In the genomic region with DNA sequence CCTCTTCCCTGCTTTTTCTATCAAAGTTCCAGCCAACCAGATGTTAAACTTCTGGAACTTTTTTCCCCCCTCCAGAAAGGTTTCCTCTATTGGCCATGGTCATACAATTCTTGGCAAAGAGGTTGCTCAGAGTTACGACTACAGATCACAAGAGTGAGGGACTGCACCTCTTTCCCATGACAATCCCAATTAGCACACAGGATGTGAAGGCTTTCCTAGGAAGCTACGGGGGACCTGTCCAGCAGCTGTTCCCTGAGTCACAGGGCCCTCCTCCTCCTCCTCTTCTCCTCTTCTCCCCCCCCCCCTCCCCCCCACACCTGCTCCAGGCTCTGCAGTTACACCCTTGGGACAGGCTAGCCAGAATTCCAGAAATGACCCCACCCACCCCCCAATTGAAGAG, we compare ENCODE assay signal across 8 mouse cellular contexts. TPM values are rescaled to one million over a fixed set of nuclear protein-coding genes. Genes with fewer than 3 reads are reported as not detected.
DNase-seq lines count a peak whose midpoint lies in the region; ATAC-seq lines count a peak whose summit lies in the region.
"Had no signal": no experiment of that assay in that cellular context is flagged by ENCODE, and none has a peak within 500 bp of the region (broad histone marks: within the 10 kb centered on the region; RNA-seq: fewer than 3 reads in every experiment).

No protein-coding gene starts in this region.

- peak overlapping the region; percentile 70; the same call in 1 of the 2 replicates for H3K4me2 ChIP-seq in liver, embryonic 13.5 days
- peak overlapping the region; percentile 84 for H3K4me2 ChIP-seq in embryonic facial prominence, embryonic 15.5 days (replicated peaks)
- peak overlapping the region; percentile 82 for H3K4me2 ChIP-seq in intestine, embryonic 15.5 days (replicated peaks)

- peaks cover 12% of the 10 kb centered on the region for H3K4me1 ChIP-seq in liver, embryonic 13.5 days (replicated peaks)
- peaks cover 13% of the 10 kb centered on the region for H3K4me1 ChIP-seq in embryonic facial prominence, embryonic 15.5 days
- H3K4me1 ChIP-seq in intestine, embryonic 15.5 days (replicated peaks) = peaks cover 13% of the 10 kb centered on the region; the same call in 1 of the 2 replicates

- peaks cover 36% of the 10 kb centered on the region for H3K27me3 ChIP-seq in liver, embryonic 13.5 days
- no peaks in the 10 kb centered on the region for H3K27me3 ChIP-seq in embryonic facial prominence, embryonic 15.5 days
- H3K27me3 ChIP-seq in intestine, embryonic 15.5 days (replicated peaks) = no peaks in the 10 kb centered on the region

- 34% methylated on average over 2 of the region's 2 CpGs for WGBS in liver, embryonic 13.5 days (ENCODE audit: insufficient replicate concordance)
- 15% methylated on average over 2 of the region's 2 CpGs for WGBS in embryonic facial prominence, embryonic 15.5 days
- WGBS in intestine, embryonic 15.5 days = 14% methylated on average over 2 of the region's 2 CpGs

- H3K4me3 ChIP-seq in liver, embryonic 13.5 days (replicated peaks) = no peak overlapping the region
- peak overlapping the region; percentile 59 for H3K4me3 ChIP-seq in embryonic facial prominence, embryonic 15.5 days (replicated peaks)
- H3K4me3 ChIP-seq in intestine, embryonic 15.5 days (replicated peaks) = peak overlapping the region; percentile 90

- no peaks in the 10 kb centered on the region for H3K9me3 ChIP-seq in liver, embryonic 13.5 days (replicated peaks)
- H3K9me3 ChIP-seq in embryonic facial prominence, embryonic 15.5 days (replicated peaks) = no peaks in the 10 kb centered on the region
- no peaks in the 10 kb centered on the region for H3K9me3 ChIP-seq in intestine, embryonic 15.5 days

- no peak for ATAC-seq in liver, embryonic 13.5 days (ENCODE audit: low read depth)
- ATAC-seq in embryonic facial prominence, embryonic 15.5 days (ENCODE audit: insufficient number of reproducible peaks, low FRiP score, low TSS enrichment, low read depth) = no peak
- ATAC-seq in intestine, embryonic 15.5 days = no peak

- no peaks in the 10 kb centered on the region for H3K36me3 ChIP-seq in liver, embryonic 13.5 days
- no peaks in the 10 kb centered on the region for H3K36me3 ChIP-seq in embryonic facial prominence, embryonic 15.5 days
- no peaks in the 10 kb centered on the region for H3K36me3 ChIP-seq in intestine, embryonic 15.5 days

- H3K27ac ChIP-seq in liver, embryonic 13.5 days = no peak overlapping the region
- peak overlapping the region; percentile 31; the same call in 1 of the 2 replicates for H3K27ac ChIP-seq in embryonic facial prominence, embryonic 15.5 days (replicated peaks)
- H3K27ac ChIP-seq in intestine, embryonic 15.5 days = 0 out of 2 replicates have a peak overlapping the region, but pooled peaks have one; percentile 92

- no peak overlapping the region for H3K9ac ChIP-seq in liver, embryonic 13.5 days
- H3K9ac ChIP-seq in embryonic facial prominence, embryonic 15.5 days = no peak overlapping the region
- no peak overlapping the region for H3K9ac ChIP-seq in intestine, embryonic 15.5 days

- no peak for DNase-seq in liver, embryonic 13.5 days
- DNase-seq in liver = no peak
- peak; percentile 54 for DNase-seq in retina, postnatal 1 day
- DNase-seq in layer of hippocampus, adult 18-20 months (ENCODE audit: low spot score in 2 of 2) = no peak
- no peak for DNase-seq in adrenal gland, postnatal 14 days
- DNase-seq: thymus, adult 18-20 months had no signal

RNA-seq across cellular contexts. Expression of a gene that starts 1.8 kb away (rescaled TPM):
- polyA plus RNA-seq in liver, embryonic 13.5 days (2015; fragmentation: Nextera tagmentation; extraction: Ambion mirVana) = 1.6 and 1.9 TPM in 2 replicates
- 10.1 and 13.1 TPM in 2 replicates for polyA plus RNA-seq in embryonic facial prominence, embryonic 15.5 days (2015; fragmentation: Nextera tagmentation; extraction: Ambion mirVana)
- 15.0 and 15.5 TPM in 2 replicates for polyA plus RNA-seq in intestine, embryonic 15.5 days (2015; fragmentation: Nextera tagmentation; extraction: Ambion mirVana)
- total RNA-seq in layer of hippocampus, adult 18-20 months (2021) = 10 to 100 TPM; 34.6 to 35.6 TPM
- 19.7 and 24.6 TPM in 2 replicates for total RNA-seq in adrenal gland, postnatal 14 days (2021)

RNA-seq across cellular contexts. Expression of a gene that starts 38.9 kb away (rescaled TPM):
- polyA plus RNA-seq in liver, embryonic 13.5 days (2015; fragmentation: Nextera tagmentation; extraction: Ambion mirVana) = 1.0 TPM in 2 replicates
- 0.68 and 0.87 TPM in 2 replicates for polyA plus RNA-seq in embryonic facial prominence, embryonic 15.5 days (2015; fragmentation: Nextera tagmentation; extraction: Ambion mirVana)
- polyA plus RNA-seq in intestine, embryonic 15.5 days (2015; fragmentation: Nextera tagmentation; extraction: Ambion mirVana) = 0.88 and 0.98 TPM in 2 replicates
- 1 to 10 TPM; 7.8 to 9.4 TPM for total RNA-seq in layer of hippocampus, adult 18-20 months (2021)
- total RNA-seq in adrenal gland, postnatal 14 days (2021) = 10.8 and 18.2 TPM in 2 replicates

RNA-seq across cellular contexts. Expression of a gene that starts 46.1 kb away (rescaled TPM):
- 29.6 and 41.6 TPM in 2 replicates for polyA plus RNA-seq in liver, embryonic 13.5 days (2015; fragmentation: Nextera tagmentation; extraction: Ambion mirVana)
- 22.0 and 23.9 TPM in 2 replicates for polyA plus RNA-seq in embryonic facial prominence, embryonic 15.5 days (2015; fragmentation: Nextera tagmentation; extraction: Ambion mirVana)
- 18.4 and 20.0 TPM in 2 replicates for polyA plus RNA-seq in intestine, embryonic 15.5 days (2015; fragmentation: Nextera tagmentation; extraction: Ambion mirVana)
- 1 to 10 TPM in 1 of 2 experiments, under 1 TPM in 1; 0.91 to 1.7 TPM for total RNA-seq in layer of hippocampus, adult 18-20 months (2021)
- total RNA-seq in adrenal gland, postnatal 14 days (2021) = 10.4 and 12.1 TPM in 2 replicates
